7 mouse cellular contexts compared by ENCODE assay signal in genomic region chr2:168601491-168602386, GRCm38 (mm10). TPM values are rescaled to one million over a fixed set of nuclear protein-coding genes. Genes with fewer than 3 reads are reported as not detected.
DNase-seq lines count a peak whose midpoint lies in the region; ATAC-seq and TF ChIP-seq lines count a peak whose summit lies in the region.

Gene Nfatc2, minus strand, starts transcription at chr2:168601657.

- peak within 1 kb of the TSS; percentile 66 for H3K4me2 ChIP-seq in intestine, postnatal 0 days (replicated peaks; ENCODE audit: low read depth)
- H3K4me2 ChIP-seq in midbrain, embryonic 12.5 days (replicated peaks): peak within 1 kb of the TSS; percentile 88
- H3K4me2 ChIP-seq in stomach, embryonic 14.5 days (replicated peaks; ENCODE audit: low read depth, low read length): peak within 1 kb of the TSS; percentile 81

- peak within 1 kb of the TSS; percentile 80 for H3K27ac ChIP-seq in embryonic facial prominence, embryonic 10.5 days (replicated peaks)
- peak within 1 kb of the TSS; percentile 28; the same call in 1 of the 2 replicates for H3K27ac ChIP-seq in intestine, postnatal 0 days (ENCODE audit: low read depth, low read length)
- H3K27ac ChIP-seq in midbrain, embryonic 12.5 days (replicated peaks): peak within 1 kb of the TSS; percentile 35; the same call in 1 of the 2 replicates
- no peak within 1 kb of the TSS; the same call in 1 of the 2 replicates for H3K27ac ChIP-seq in stomach, embryonic 14.5 days (ENCODE audit: low read length)

- no peak for TF ChIP-seq CTCF in intestine, postnatal 0 days (IDR thresholded peaks at IDR 0.05; ENCODE audit: low read depth)

- intact Hi-C loops in left cerebral cortex, postnatal 36 days (cut with DNase I): loop anchor here (5.0 kb wide), 2 partner anchors 49 to 69 kb away; no protein-coding TSS in a partner anchor

- no peaks in the 10 kb centered on the region for H3K9me3 ChIP-seq in embryonic facial prominence, embryonic 10.5 days
- H3K9me3 ChIP-seq in intestine, postnatal 0 days (ENCODE audit: control insufficient read depth): no peaks in the 10 kb centered on the region
- no peaks in the 10 kb centered on the region for H3K9me3 ChIP-seq in midbrain, embryonic 12.5 days
- H3K9me3 ChIP-seq in stomach, embryonic 14.5 days (ENCODE audit: control insufficient read depth, low read depth, low read length): no peaks in the 10 kb centered on the region

- peak; percentile 66 for DNase-seq in adrenal gland, postnatal 25 days
- peak; percentile 81 for DNase-seq in embryonic facial prominence, embryonic 10.5 days (ENCODE audit: low spot score)
- peak; percentile 99 for DNase-seq in heart, adult 11 months
- DNase-seq in left cerebral cortex, postnatal 36 days (ENCODE audit: low spot score in 2 of 2): peak; percentile 69 to 72

- peaks cover 43% of the 10 kb centered on the region for H3K4me1 ChIP-seq in embryonic facial prominence, embryonic 10.5 days
- no peaks in the 10 kb centered on the region for H3K4me1 ChIP-seq in intestine, postnatal 0 days (replicated peaks; ENCODE audit: control insufficient read depth, insufficient read depth, low read length)
- peaks cover 20% of the 10 kb centered on the region for H3K4me1 ChIP-seq in midbrain, embryonic 12.5 days
- H3K4me1 ChIP-seq in stomach, embryonic 14.5 days (ENCODE audit: control insufficient read depth, insufficient read depth, low read length): peaks cover 13% of the 10 kb centered on the region; the same call in 1 of the 2 replicates

- WGBS in embryonic facial prominence, embryonic 10.5 days: under 1% methylated on average over 56 of the region's 56 CpGs
- 2% methylated on average over 54 of the region's 56 CpGs for WGBS in intestine, postnatal 0 days
- WGBS in midbrain, embryonic 12.5 days: 2% methylated on average over 55 of the region's 56 CpGs
- WGBS in stomach, embryonic 14.5 days: under 1% methylated on average over 56 of the region's 56 CpGs

- peak; percentile 35 for ATAC-seq in intestine, postnatal 0 days
- ATAC-seq in midbrain, embryonic 12.5 days (ENCODE audit: low FRiP score, low read depth): peak; percentile 81
- ATAC-seq in stomach, embryonic 14.5 days (ENCODE audit: insufficient number of reproducible peaks, insufficient read depth, low FRiP score, low read depth): peak; percentile 68; the same call in 1 of the 2 replicates

- peak within 1 kb of the TSS; percentile 68 for H3K4me3 ChIP-seq in embryonic facial prominence, embryonic 10.5 days
- H3K4me3 ChIP-seq in intestine, postnatal 0 days (ENCODE audit: low read depth, low read length): peak within 1 kb of the TSS; percentile 44
- peak within 1 kb of the TSS; percentile 53 for H3K4me3 ChIP-seq in midbrain, embryonic 12.5 days
- H3K4me3 ChIP-seq in stomach, embryonic 14.5 days (ENCODE audit: low read depth, low read length): peak within 1 kb of the TSS; percentile 41

- H3K27me3 ChIP-seq in embryonic facial prominence, embryonic 10.5 days (replicated peaks; ENCODE audit: low read depth, poor library complexity, severe bottlenecking): peaks cover 92% of the 10 kb centered on the region
- peaks cover 27% of the 10 kb centered on the region; the same call in 1 of the 2 replicates for H3K27me3 ChIP-seq in intestine, postnatal 0 days (replicated peaks; ENCODE audit: control insufficient read depth, insufficient read depth, low read length)
- H3K27me3 ChIP-seq in midbrain, embryonic 12.5 days: peaks cover 81% of the 10 kb centered on the region
- peaks cover 10% of the 10 kb centered on the region; the same call in 1 of the 2 replicates for H3K27me3 ChIP-seq in stomach, embryonic 14.5 days (ENCODE audit: control insufficient read depth, insufficient read depth, low read length)

- H3K9ac ChIP-seq in intestine, postnatal 0 days (ENCODE audit: low read depth, low read length): peak within 1 kb of the TSS; percentile 31; the same call in 1 of the 2 replicates
- peak within 1 kb of the TSS; percentile 65 for H3K9ac ChIP-seq in midbrain, embryonic 12.5 days (replicated peaks)
- H3K9ac ChIP-seq in stomach, embryonic 14.5 days (replicated peaks; ENCODE audit: low read depth, low read length): peak within 1 kb of the TSS; percentile 25; the same call in 1 of the 2 replicates

- H3K36me3 ChIP-seq in embryonic facial prominence, embryonic 10.5 days (replicated peaks): no peaks in the 10 kb centered on the region
- H3K36me3 ChIP-seq in intestine, postnatal 0 days (ENCODE audit: control insufficient read depth, insufficient read depth): no peaks in the 10 kb centered on the region
- H3K36me3 ChIP-seq in midbrain, embryonic 12.5 days: no peaks in the 10 kb centered on the region
- H3K36me3 ChIP-seq in stomach, embryonic 14.5 days (ENCODE audit: control insufficient read depth, insufficient read depth, low read length): no peaks in the 10 kb centered on the region

RNA-seq across cellular contexts. Expression of gene Nfatc2, which starts in this region (rescaled TPM):
- total RNA-seq in adrenal gland, postnatal 25 days (2021): 4.1 and 4.6 TPM in 2 replicates
- 0.45 and 0.66 TPM in 2 replicates for polyA plus RNA-seq in embryonic facial prominence, embryonic 10.5 days (2016; fragmentation: Nextera tagmentation; extraction: Ambion mirVana)
- 1.5 and 1.9 TPM in 2 replicates for polyA plus RNA-seq in intestine, postnatal 0 days (2015; fragmentation: Nextera tagmentation; extraction: Ambion mirVana)
- 10 to 100 TPM in 1 of 2 experiments, 1 to 10 TPM in 1; 9.5 to 12.5 TPM for total RNA-seq in left cerebral cortex, postnatal 36 days (2021)
- polyA plus RNA-seq in midbrain, embryonic 12.5 days (2016; fragmentation: Nextera tagmentation; extraction: Ambion mirVana): 0.97 and 1.5 TPM in 2 replicates
- polyA plus RNA-seq in stomach, embryonic 14.5 days (2014; fragmentation: Nextera tagmentation; extraction: Ambion mirVana): 3.0 and 3.5 TPM in 2 replicates

Comparison
In these comparisons a context has a peak if more than half of its experiments do, and no peak if none do; other contexts are left out.
1. Peak in DNase-seq, H3K4me3 ChIP-seq and H3K27ac ChIP-seq in embryonic facial prominence, embryonic 10.5 days; RNA of the gene not detected or under 1 TPM.